Mouse (Mus musculus) kidney, adult 2 months (tissue): Measurements from ENCODE around the gene Fam161a. TPM values are rescaled to one million over a fixed set of nuclear protein-coding genes. Genes with fewer than 3 reads are reported as not detected.
A peak's percentile ranks its signal among the peaks of the same experiment; 100 is the strongest.

ENCODE experiments used
- DNase-seq: peaks from one replicate; pipeline ENCODE4 v3.0.0; 2021
- H3K27ac ChIP-seq: fragments of 200-500 bp; 2 replicates; pipeline ENCODE4 v1.5.1; 2012; ENCODE audit warnings: low read depth, low read length, control low read depth, inconsistent platforms; ENCODE audit not compliant: insufficient read depth
- H3K27me3 ChIP-seq: fragments of 200-500 bp; replicated peaks from 2 replicates; pipeline ENCODE4 v1.6.1; 2012; ENCODE audit warnings: mild to moderate bottlenecking, moderate library complexity, low read length, inconsistent platforms; ENCODE audit not compliant: control insufficient read depth, insufficient read depth
- H3K36me3 ChIP-seq: fragments of 200-500 bp; 2 replicates; pipeline ENCODE4 v1.6.1; 2012; ENCODE audit warnings: mild to moderate bottlenecking, moderate library complexity, low read length, inconsistent platforms; ENCODE audit not compliant: control insufficient read depth, insufficient read depth
- H3K4me1 ChIP-seq: fragments of 200-500 bp; 2 replicates; pipeline ENCODE4 v1.6.1; 2011; ENCODE audit warnings: low read length; ENCODE audit not compliant: control insufficient read depth, insufficient read depth
- H3K4me3 ChIP-seq: fragments of 200-500 bp; 2 replicates; pipeline ENCODE4 v1.5.1; 2011; ENCODE audit warnings: mild to moderate bottlenecking, low read depth, low read length, control low read depth; ENCODE audit not compliant: insufficient read depth
- CTCF ChIP-seq: fragments of 200-500 bp; conservative IDR thresholded peaks from 2 replicates; pipeline ENCODE4 v1.5.1; 2011; ENCODE audit warnings: low read depth, mild to moderate bottlenecking, control low read depth, low read length, moderate library complexity, mixed read lengths; ENCODE audit not compliant: insufficient read depth, insufficient read length
- POLR2A ChIP-seq: fragments of 200-500 bp; IDR thresholded peaks from one replicate; pipeline ENCODE4 v1.6.1; 2011; ENCODE audit warnings: low read depth, low read length, control low read depth
- WGBS: fragments of 180-500 bp; shearing (Covaris S2); methylation state at CpG from one replicate; pipeline ENCODE4 v1.1.7; 2018; 5-methylcytosine and 5-hydroxymethylcytosine counted together
- polyA plus RNA-seq: library from polyadenylated mRNA; depleted of rRNA; stranded (reverse); fragments of >200 nt; gene quantifications from 2 replicates; pipeline ENCODE4 v1.2.3, GENCODE M21; 2012

Fam161a gene
- polyA plus RNA-seq, 1 experiment = 4.0 TPM

DNA sequence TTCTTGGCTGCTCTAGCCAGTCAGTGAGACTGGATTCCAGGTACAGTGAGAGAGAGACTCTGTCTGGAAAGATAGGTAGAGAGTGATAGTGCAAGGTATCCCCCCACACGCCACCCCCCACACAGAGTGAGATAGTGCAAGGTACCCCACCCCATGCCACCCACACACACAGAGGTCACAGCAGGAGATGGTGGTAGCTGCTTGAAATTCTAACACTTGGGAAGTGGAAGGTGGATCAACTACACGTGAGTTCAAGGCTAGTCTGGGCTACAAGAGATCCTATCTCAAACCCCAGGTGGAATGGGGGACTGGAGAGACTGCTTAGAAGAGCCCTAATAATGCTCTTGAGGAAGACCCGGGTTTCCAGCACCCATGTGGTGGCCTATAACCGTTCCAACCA lies 26.3 kb upstream of the Fam161a start:
- WGBS = 37% methylated on average over 4 of the region's 4 CpGs
- no peak for DNase-seq
- Histone ChIP-seq H3K4me3 (peak overlapping the region; percentile 5; the same call in 1 of the 2 replicates), H3K4me1 (peaks cover 6% of the 10 kb centered on the region), H3K36me3 (no peaks in the 10 kb centered on the region), H3K27me3 (no peaks in the 10 kb centered on the region), H3K27ac (no peak overlapping the region)
- TF ChIP-seq CTCF = no peak
- TF ChIP-seq POLR2A = no peak

DNA sequence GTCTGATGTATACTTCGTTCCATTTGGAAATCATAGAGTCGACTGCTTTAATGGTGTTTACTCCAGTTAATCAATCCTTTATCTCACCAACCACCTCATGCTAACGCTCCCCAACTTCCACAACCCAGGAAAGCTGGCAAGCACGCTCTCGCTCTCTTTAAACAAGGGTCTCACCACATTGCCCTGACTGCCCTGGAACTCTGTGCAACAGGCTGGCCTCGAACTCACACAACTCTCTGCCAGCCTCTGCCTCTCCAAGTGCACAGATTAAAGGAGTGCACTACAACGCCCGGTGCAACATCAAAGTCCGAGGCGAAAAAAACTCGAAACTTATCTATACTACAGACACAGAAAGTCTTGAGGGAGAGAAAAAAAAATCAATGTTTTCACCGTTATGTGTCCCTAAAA lies 25.8 kb upstream of the Fam161a start:
- Histone ChIP-seq H3K4me3 (peak overlapping the region; percentile 68), H3K27me3 (no peaks in the 10 kb centered on the region), H3K4me1 (peaks cover 6% of the 10 kb centered on the region), H3K36me3 (no peaks in the 10 kb centered on the region), H3K27ac (peak overlapping the region; percentile 68)
- no peak for DNase-seq
- WGBS = 1% methylated on average over 12 of the region's 12 CpGs
- no peak for TF ChIP-seq CTCF
- TF ChIP-seq POLR2A = no peak

DNA sequence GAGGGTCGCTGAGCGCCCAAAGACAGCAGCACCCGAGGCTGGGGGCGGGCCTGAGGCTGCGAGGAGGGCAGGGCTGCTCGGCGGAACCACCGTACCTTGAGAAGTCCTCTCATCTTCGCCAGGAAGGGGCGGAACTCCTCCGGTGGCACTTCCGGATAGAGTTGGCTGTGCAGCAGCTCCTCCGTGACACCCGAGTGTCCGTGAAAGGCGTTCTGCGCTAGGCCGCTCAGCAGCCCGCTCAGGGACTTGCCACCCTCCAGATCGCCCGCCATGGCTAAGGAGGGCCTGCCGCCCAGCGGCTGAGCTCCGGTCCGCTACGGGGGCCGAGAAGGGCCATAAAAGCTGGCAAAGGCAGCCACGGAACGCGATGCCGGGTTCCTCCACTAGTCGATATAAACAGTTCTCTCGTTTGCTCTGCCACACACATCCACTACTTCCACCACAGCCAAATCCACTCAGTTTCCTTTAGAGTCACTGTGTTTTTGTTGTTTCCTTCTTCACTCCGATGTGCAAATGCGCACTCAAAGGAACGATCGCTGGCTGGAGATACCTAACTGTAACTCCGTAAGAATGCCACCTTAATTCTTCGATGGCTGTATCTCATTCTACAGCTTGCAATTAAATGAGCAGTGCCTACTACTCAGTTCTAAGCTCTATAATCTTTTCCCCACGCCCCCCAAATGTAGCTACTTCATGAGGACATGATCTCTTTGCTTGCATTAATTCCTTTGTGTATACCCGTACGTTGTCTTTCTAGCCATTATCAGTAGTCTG lies 25.2 kb upstream of the Fam161a start, which contains the start of the genes Gm28048 and Commd1:
TSS of gene Gm28048 (minus strand) at position 107 of the 774 bp plus-strand sequence.
TSS of gene Commd1 (minus strand) at position 399 of the 774 bp plus-strand sequence.
- H3K4me3 ChIP-seq = peak within 1 kb of the TSS; percentile 68
- peak; percentile 64 for TF ChIP-seq CTCF
- peak; percentile 69 for TF ChIP-seq POLR2A
- H3K36me3 ChIP-seq = no peaks in the 10 kb centered on the region
- peak; percentile 97 for DNase-seq
- peaks cover 6% of the 10 kb centered on the region for H3K4me1 ChIP-seq
- 2% methylated on average over 42 of the region's 42 CpGs for WGBS
- peak within 1 kb of the TSS; percentile 68 for H3K27ac ChIP-seq
- H3K27me3 ChIP-seq = no peaks in the 10 kb centered on the region

DNA sequence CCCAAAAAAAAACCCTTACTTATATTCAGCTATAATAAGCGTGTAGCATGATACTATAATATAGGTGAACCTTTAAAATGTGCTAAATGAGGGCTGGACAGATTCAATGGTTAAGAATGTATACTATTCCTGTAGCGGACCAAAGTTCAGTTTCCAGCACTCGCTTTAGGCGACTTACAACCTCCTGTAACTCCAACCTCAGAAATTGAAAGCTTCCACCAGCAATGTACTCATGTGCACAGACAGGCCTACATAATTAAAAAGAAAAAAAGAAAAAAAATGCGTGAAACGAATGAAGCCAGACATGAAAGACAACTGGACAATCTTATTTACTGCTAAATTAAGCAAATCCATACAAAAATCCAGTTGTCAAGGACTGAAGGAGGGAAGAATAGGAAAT lies 24.5 kb upstream of the Fam161a start:
- Histone ChIP-seq H3K27ac (no peak overlapping the region), H3K4me1 (peaks cover 6% of the 10 kb centered on the region), H3K27me3 (no peaks in the 10 kb centered on the region), H3K4me3 (no peak overlapping the region), H3K36me3 (no peaks in the 10 kb centered on the region)
- 77% methylated on average over 6 of the region's 6 CpGs for whole genome bisulfite sequencing
- TF ChIP-seq POLR2A = no peak
- TF ChIP-seq CTCF = no peak
- DNase-seq = no peak

DNA sequence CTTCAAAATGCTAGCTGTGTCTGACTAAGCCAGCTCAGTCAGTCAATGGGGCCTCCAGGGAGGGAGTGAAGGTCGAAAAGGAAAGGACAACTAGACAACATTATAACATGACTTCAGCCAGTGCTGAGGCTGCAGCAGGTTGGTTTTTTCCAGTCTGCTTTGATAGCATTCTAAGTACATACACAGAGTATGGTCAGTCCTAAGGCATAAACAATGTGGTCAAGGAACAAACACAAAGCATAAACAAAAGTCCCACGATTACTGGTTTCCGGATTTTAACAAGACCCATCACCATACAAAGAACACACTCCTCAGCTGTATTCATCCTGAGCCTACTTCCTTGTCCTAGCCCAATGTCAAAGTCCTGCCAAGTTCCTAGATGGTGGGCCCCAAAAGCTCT lies 21.8 kb upstream of the Fam161a start:
- WGBS = 72% methylated on average over 3 of the region's 3 CpGs
- no peaks in the 10 kb centered on the region for H3K36me3 ChIP-seq
- H3K27ac ChIP-seq = no peak overlapping the region
- no peak for TF ChIP-seq POLR2A
- no peak for TF ChIP-seq CTCF
- H3K4me3 ChIP-seq = no peak overlapping the region
- DNase-seq = no peak
- peaks cover 9% of the 10 kb centered on the region for H3K4me1 ChIP-seq
- H3K27me3 ChIP-seq = no peaks in the 10 kb centered on the region

DNA sequence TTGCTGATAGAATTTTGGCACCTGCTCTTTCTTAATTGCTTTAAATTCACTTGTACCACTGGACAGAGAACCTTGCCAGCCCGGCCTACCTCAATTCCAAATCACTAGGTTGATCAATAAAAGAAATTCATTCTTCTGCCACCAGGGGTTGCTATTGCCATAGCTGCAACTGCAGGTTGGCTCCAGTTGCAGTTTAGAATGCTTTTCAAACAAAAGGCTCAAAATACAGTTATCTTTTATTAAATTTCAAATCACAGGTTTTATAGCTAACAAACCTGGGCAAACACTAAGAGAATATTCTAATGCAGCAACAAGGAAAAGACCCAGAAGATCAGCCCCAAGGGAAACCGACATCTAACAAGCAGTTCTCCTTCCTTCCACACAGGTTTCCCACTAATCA lies 20.0 kb upstream of the Fam161a start:
- peak; percentile 78 for DNase-seq
- Histone ChIP-seq H3K27ac (no peak overlapping the region), H3K27me3 (no peaks in the 10 kb centered on the region), H3K4me3 (no peak overlapping the region), H3K4me1 (peaks cover 14% of the 10 kb centered on the region), H3K36me3 (no peaks in the 10 kb centered on the region)
- TF ChIP-seq CTCF = peak; percentile 78
- no peak for TF ChIP-seq POLR2A
- 44% methylated on average over 2 of the region's 2 CpGs for WGBS

DNA sequence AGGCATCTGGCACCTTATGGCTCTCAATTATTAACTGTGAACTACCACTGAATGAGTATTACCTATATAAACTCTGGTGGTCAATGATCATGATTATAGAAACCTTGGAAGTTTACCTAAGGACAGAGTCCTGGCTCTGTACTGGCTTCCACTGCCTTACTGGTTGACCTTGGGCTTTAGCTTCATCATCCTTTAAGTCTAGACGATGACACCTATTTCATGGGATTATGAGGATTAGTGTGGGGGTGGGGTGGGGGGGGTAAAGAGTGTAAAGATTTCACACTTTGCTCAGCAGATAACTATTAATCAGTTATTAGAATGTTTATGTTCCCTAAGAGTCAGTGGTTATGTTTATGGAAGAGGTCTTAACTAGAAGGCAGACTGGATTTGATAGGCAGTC lies 17.5 kb upstream of the Fam161a start:
- no peaks in the 10 kb centered on the region for H3K27me3 ChIP-seq
- DNase-seq = no peak
- H3K27ac ChIP-seq = no peak overlapping the region
- H3K4me1 ChIP-seq = peaks cover 14% of the 10 kb centered on the region
- H3K4me3 ChIP-seq = peak overlapping the region; percentile 99; the same call in 1 of the 2 replicates
- no peak for TF ChIP-seq CTCF
- no peak for TF ChIP-seq POLR2A
- H3K36me3 ChIP-seq = peaks cover 5% of the 10 kb centered on the region
- 39% methylated on average over 1 of the region's 1 CpGs for WGBS
